Mouse (Mus musculus) CH12.LX (cell line): ENCODE results near the gene Mkln1. TPM values are rescaled to one million over a fixed set of nuclear protein-coding genes. Genes with fewer than 3 reads are reported as not detected.

Source experiments
- DNase-seq: peaks from one replicate; pipeline ENCODE4 v3.0.0-alpha.2; 2013; ENCODE audit errors: extremely low read depth
- H3K27ac ChIP-seq: 2 replicates; pipeline ENCODE4 v1.5.1; 2012; ENCODE audit warnings: low read depth, mild to moderate bottlenecking, control low read depth, moderate library complexity; ENCODE audit not compliant: insufficient read depth
- H3K27me3 ChIP-seq: replicated peaks from 2 replicates; pipeline ENCODE3; 2012; ENCODE audit warnings: inconsistent platforms
- H3K36me3 ChIP-seq, 2 experiments: replicated peaks in 1 of 2; 2 replicates each; pipeline versions ENCODE3 to v1.6.1; 2012; ENCODE audit warnings: inconsistent platforms in 1 of 2, low read length in 1 of 2, mild to moderate bottlenecking in 1 of 2, mixed read lengths in 1 of 2, moderate library complexity in 1 of 2; ENCODE audit not compliant: control insufficient read depth in 1 of 2, insufficient read depth in 1 of 2
- H3K4me1 ChIP-seq, 2 experiments: 2 replicates each; pipeline ENCODE4 v1.6.1; 2012; ENCODE audit warnings: inconsistent platforms in 1 of 2, moderate library complexity in 1 of 2; ENCODE audit not compliant: insufficient read depth in 2 of 2, control insufficient read depth in 1 of 2
- H3K4me2 ChIP-seq: 2 replicates; pipeline ENCODE4 v1.6.1; 2012; ENCODE audit warnings: low read depth, mild to moderate bottlenecking, control low read depth; ENCODE audit not compliant: poor library complexity, insufficient read depth, severe bottlenecking
- H3K4me3 ChIP-seq, 3 experiments: fragments of 150-350 bp in 1 of 3; sonication (generic) in 1 of 3; replicated peaks in 1 of 3; 2 replicates each; pipeline versions ENCODE3 to v1.5.1; 2011 to 2012; ENCODE audit warnings: low read depth in 2 of 3, low read length in 2 of 3, mild to moderate bottlenecking in 2 of 3, moderate library complexity in 2 of 3, control low read depth in 1 of 3, improper control_type of control experiment in 1 of 3, inconsistent platforms in 1 of 3, mixed read lengths in 1 of 3; ENCODE audit not compliant: poor library complexity in 1 of 3
- H3K79me2 ChIP-seq: replicated peaks from 2 replicates; pipeline ENCODE4 v1.6.1; 2012; ENCODE audit warnings: mild to moderate bottlenecking, moderate library complexity; ENCODE audit not compliant: control insufficient read depth, poor library complexity, insufficient read depth, severe bottlenecking; ENCODE audit errors: extremely low read depth
- H3K9ac ChIP-seq: 2 replicates; pipeline ENCODE4 v1.6.1; 2012; ENCODE audit warnings: low read depth, mild to moderate bottlenecking, control low read depth, moderate library complexity; ENCODE audit not compliant: insufficient read depth
- H3K9me3 ChIP-seq: replicated peaks from 2 replicates; pipeline ENCODE3; 2012; ENCODE audit warnings: low read length, inconsistent platforms, mixed read lengths
- BHLHE40 ChIP-seq: IDR thresholded peaks from 2 replicates; pipeline ENCODE4 v1.6.1; 2011; ENCODE audit warnings: mild to moderate bottlenecking, low read depth, low read length, improper control_type of control experiment
- CTCF ChIP-seq, 2 experiments: IDR thresholded peaks in 1 of 2; conservative IDR thresholded peaks in 1 of 2; 2 replicates each; pipeline ENCODE4 v1.5.1; 2011 to 2012; ENCODE audit warnings: low read depth in 2 of 2, low read length in 2 of 2, improper control_type of control experiment in 1 of 2, inconsistent platforms in 1 of 2, mild to moderate bottlenecking in 1 of 2, moderate library complexity in 1 of 2
- HCFC1 ChIP-seq: IDR thresholded peaks from 2 replicates; pipeline ENCODE4 v1.6.1; 2012; ENCODE audit warnings: low read depth, mild to moderate bottlenecking, inconsistent platforms, low read length, improper control_type of control experiment
- MAFK ChIP-seq: IDR thresholded peaks from 2 replicates; pipeline ENCODE4 v1.6.1; 2011; ENCODE audit warnings: low read length, improper control_type of control experiment; ENCODE audit not compliant: insufficient replicate concordance
- MAX ChIP-seq: IDR thresholded peaks from 2 replicates; pipeline ENCODE4 v1.6.1; 2011; ENCODE audit warnings: low read length, improper control_type of control experiment
- NELFE ChIP-seq: IDR thresholded peaks from 2 replicates; pipeline ENCODE4 v1.6.1; 2011; ENCODE audit warnings: low read depth, low read length, improper control_type of control experiment
- RAD21 ChIP-seq: IDR thresholded peaks from 2 replicates; pipeline ENCODE4 v1.6.1; 2011; ENCODE audit warnings: low read depth, mild to moderate bottlenecking, low read length, improper control_type of control experiment, moderate library complexity
- SMC3 ChIP-seq: IDR thresholded peaks from 2 replicates; pipeline ENCODE4 v1.6.1; 2011; ENCODE audit warnings: low read depth, low read length, improper control_type of control experiment
- dilution Hi-C: fragments of 300-500 bp; cut with MboI; formaldehyde crosslinking; loops from 2 replicates; pipeline ENCODE4 v1.14.3; 2020; ENCODE audit warnings: low sequenced_read_pairs; ENCODE audit not compliant: extremely low pct_unique_long_range_greater_than_20kb, extremely low pct_ligation_motif_present
- in situ Hi-C: fragments of 300-500 bp; cut with MboI; formaldehyde crosslinking; loops from 3 replicates; pipeline ENCODE4 v1.14.3; 2019; ENCODE audit warnings: low sequenced_read_pairs, low pct_ligation_motif_present, low pct_unique_long_range_greater_than_20kb, mixed read lengths
- polyA plus RNA-seq: library from polyadenylated mRNA; unstranded; fragments of >175 nt; gene quantifications from 2 replicates; pipeline ENCODE4 v1.2.1, GENCODE M21; 2012; ENCODE audit warnings: low read depth; ENCODE audit not compliant: insufficient read length
- total RNA-seq, 2 experiments: library from RNA; depleted of rRNA; stranded (reverse); fragments of 300-350 nt in 1 of 2; fragments of >200 nt in 1 of 2; gene quantifications; 2 replicates each; pipeline ENCODE4 v1.2.3; 2012 to 2014

Mkln1 gene
- total and polyA plus RNA-seq, 3 experiments: 79.6 to 127 (median 115) TPM

DNA sequence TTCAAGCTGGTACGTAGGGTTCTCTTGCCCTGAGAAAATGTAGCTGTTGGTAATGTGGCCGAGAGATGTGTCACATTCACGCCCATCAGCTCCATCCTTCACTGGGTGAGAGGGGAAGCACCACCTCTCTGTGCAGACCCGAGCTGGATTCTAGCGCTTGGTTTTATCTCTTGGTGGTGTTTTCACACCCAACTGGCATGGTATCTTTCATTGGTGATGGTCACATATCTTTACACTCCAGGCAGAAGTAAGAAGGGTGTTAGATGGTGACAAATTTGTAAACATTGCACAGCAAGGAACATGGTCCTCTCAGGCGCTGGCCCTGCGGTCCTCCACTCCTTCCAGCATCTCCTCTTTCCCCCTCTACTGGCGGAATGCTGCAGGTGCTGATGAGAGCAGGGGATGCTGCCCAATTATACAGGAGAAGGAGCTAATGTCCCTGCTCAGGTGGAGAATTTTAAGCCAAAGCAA is 120.5 kb downstream of the Mkln1 start:
- no peaks in the 10 kb centered on the region for H3K27me3 ChIP-seq
- H3K4me3 ChIP-seq: no peak overlapping the region
- peak; percentile 32 for TF ChIP-seq SMC3
- TF ChIP-seq MAFK: no peak
- TF ChIP-seq RAD21: peak; percentile 31
- peak; percentile 20 to 53; a peak in 3 of 4 replicates for TF ChIP-seq CTCF (conservative IDR thresholded peaks at IDR 0.05 in 1 of 2, IDR thresholded peaks at IDR 0.05 in 1 of 2; ENCODE audit: low read depth in 2 of 2, low read length in 2 of 2)
- peak; percentile 34 for DNase-seq
- no peaks in the 10 kb centered on the region for H3K79me2 ChIP-seq
- no peak overlapping the region for H3K9ac ChIP-seq
- no peaks in the 10 kb centered on the region for H3K9me3 ChIP-seq
- no peak overlapping the region for H3K27ac ChIP-seq
- peaks cover 2 to 18% of the 10 kb centered on the region in 2 experiments for H3K36me3 ChIP-seq
- dilution Hi-C loops: no loop called here
- H3K4me1 ChIP-seq: peaks cover 0 to 44% of the 10 kb centered on the region in 2 experiments; a peak in 2 of 4 replicates
- in situ Hi-C loops: no loop called here
- H3K4me2 ChIP-seq: no peak overlapping the region

- peaks cover 0 to 11% of the 10 kb centered on the region in 2 experiments for H3K36me3 ChIP-seq
- dilution Hi-C loops: no loop called here
Observed at GRCm38 (mm10) chr6:31520486-31521215, 122.1 kb downstream of the Mkln1 start.

DNA sequence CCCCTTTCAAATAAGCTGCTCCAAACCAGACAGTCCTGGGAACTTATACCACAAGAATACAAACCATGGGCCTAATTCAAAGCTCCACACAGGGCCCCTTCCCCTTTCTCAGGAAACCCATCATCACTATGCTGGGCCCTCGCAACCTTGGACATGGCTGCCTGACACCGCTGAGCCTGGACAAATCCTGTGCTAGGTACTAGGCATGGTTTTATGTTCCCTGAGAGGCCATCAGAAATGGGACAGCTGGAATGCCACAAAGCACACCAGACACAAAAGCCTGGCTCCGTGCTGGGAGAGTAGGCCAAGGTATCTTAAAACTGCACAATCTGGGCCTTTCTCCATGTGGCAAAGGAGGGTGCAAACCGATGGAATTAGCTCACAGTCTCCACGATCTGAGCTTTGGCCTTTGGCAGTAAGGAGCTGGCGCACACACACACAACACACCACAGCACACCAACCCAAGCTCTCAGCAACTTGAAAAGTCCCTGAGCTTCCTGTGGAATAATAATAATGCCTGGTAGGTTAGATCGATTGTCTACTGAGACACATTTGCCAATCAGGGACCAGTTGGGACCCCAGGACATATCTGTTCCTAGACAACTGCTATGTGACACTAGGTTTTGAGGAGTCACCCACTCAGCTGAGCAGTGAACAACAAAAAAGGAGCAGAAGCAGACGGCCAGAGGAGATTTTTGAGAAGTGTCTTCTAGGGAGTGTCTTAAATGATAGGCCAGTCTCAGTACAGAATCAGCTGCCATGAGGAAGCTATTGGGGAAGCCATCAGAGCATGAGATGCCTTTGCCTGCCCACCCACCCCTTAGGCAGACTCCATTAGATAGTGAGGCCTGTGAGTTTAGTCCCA is 123.2 kb downstream of the Mkln1 start:
- TF ChIP-seq CTCF (conservative IDR thresholded peaks at IDR 0.05 in 1 of 2, IDR thresholded peaks at IDR 0.05 in 1 of 2; ENCODE audit: low read depth in 2 of 2, low read length in 2 of 2): no peak
- TF ChIP-seq HCFC1: no peak
- Histone ChIP-seq H3K36me3 (peaks cover 0 to 8% of the 10 kb centered on the region in 2 experiments), H3K9me3 (no peaks in the 10 kb centered on the region), H3K4me1 (peaks cover 0 to 48% of the 10 kb centered on the region in 2 experiments; a peak in 2 of 4 replicates), H3K27ac (no peak overlapping the region), H3K4me2 (no peak overlapping the region), H3K4me3 (no peak overlapping the region), H3K79me2 (no peaks in the 10 kb centered on the region), H3K9ac (no peak overlapping the region), H3K27me3 (no peaks in the 10 kb centered on the region)
- no peak for DNase-seq
- in situ Hi-C loops (no loop called here), dilution Hi-C loops (no loop called here)

More at GRCm38 (mm10) chr6:31520486-31521215, 122.1 kb downstream of the Mkln1 start:
- Histone ChIP-seq H3K79me2 (no peaks in the 10 kb centered on the region), H3K27ac (no peak overlapping the region), H3K27me3 (no peaks in the 10 kb centered on the region), H3K4me1 (peaks cover 0 to 44% of the 10 kb centered on the region in 2 experiments; a peak in 2 of 4 replicates), H3K4me3 (no peak overlapping the region), H3K4me2 (no peak overlapping the region), H3K9me3 (no peaks in the 10 kb centered on the region), H3K9ac (no peak overlapping the region)
- DNase-seq: peak; percentile 24
- in situ Hi-C loops: no loop called here
- TF ChIP-seq NELFE (no peak), MAX (no peak), BHLHE40 (peak; percentile 67)
